Mouse (Mus musculus) forebrain, postnatal 0 days (tissue): ENCODE results near the gene Arl15. TPM values are rescaled to one million over a fixed set of nuclear protein-coding genes. Genes with fewer than 3 reads are reported as not detected.

Source experiments
- ATAC-seq: fragments of 200-750 bp; cut with Nextera tagmentation; 2 replicates; pipeline ENCODE4 v1.8.0; 2017; ENCODE audit warnings: mild to moderate bottlenecking, moderate library complexity
- DNase-seq: peaks from one replicate; pipeline ENCODE4 v3.0.0-alpha.2; 2015
- H3K27ac ChIP-seq: fragments of 300-500 bp; sonication (generic); 2 replicates; pipeline ENCODE4 v1.5.1; 2014; ENCODE audit warnings: low read depth, mild to moderate bottlenecking, antibody characterized with exemption, low read length, moderate library complexity, mixed read lengths
- H3K27me3 ChIP-seq: fragments of 300-500 bp; sonication (generic); 2 replicates; pipeline ENCODE4 v1.6.1; 2014; ENCODE audit warnings: mild to moderate bottlenecking, low read length, mixed read lengths; ENCODE audit not compliant: insufficient read depth
- H3K36me3 ChIP-seq: fragments of 300-500 bp; sonication (generic); 2 replicates; pipeline ENCODE4 v1.6.1; 2014; ENCODE audit warnings: mild to moderate bottlenecking, moderate library complexity; ENCODE audit not compliant: insufficient read depth
- H3K4me1 ChIP-seq: fragments of 300-500 bp; sonication (generic); 2 replicates; pipeline ENCODE4 v1.6.1; 2014; ENCODE audit warnings: antibody characterized with exemption; ENCODE audit not compliant: insufficient read depth
- H3K4me2 ChIP-seq: fragments of 300-500 bp; sonication (generic); 2 replicates; pipeline ENCODE4 v1.6.1; 2014; ENCODE audit warnings: low read depth, mild to moderate bottlenecking, moderate library complexity
- H3K4me3 ChIP-seq: fragments of 300-500 bp; sonication (generic); 2 replicates; pipeline ENCODE4 v1.5.1; 2014; ENCODE audit warnings: low read depth, low read length, mixed read lengths
- H3K9ac ChIP-seq: fragments of 300-500 bp; sonication (generic); 2 replicates; pipeline ENCODE4 v1.6.1; 2014; ENCODE audit warnings: mild to moderate bottlenecking
- H3K9me3 ChIP-seq: fragments of 300-500 bp; sonication (generic); 2 replicates; pipeline ENCODE4 v1.6.1; 2016; ENCODE audit warnings: low read length
- CTCF ChIP-seq: sonication (generic); IDR thresholded peaks from 2 replicates; pipeline ENCODE4 v1.5.1; 2016; ENCODE audit warnings: antibody characterized with exemption, control low read depth, low read depth
- WGBS: fragments of 180-500 bp; shearing (Covaris S2); extraction: QIAGEN DNeasy Blood & Tissue Kit; methylation state at CpG from one replicate; pipeline ENCODE4 v1.1.7; 2014; 5-methylcytosine and 5-hydroxymethylcytosine counted together
- polyA plus RNA-seq: library from polyadenylated mRNA; unstranded; fragments of >200 nt; fragmentation: Nextera tagmentation; extraction: Ambion mirVana; gene quantifications from 2 replicates; pipeline ENCODE4 v1.2.1, GENCODE M21; 2015
- total RNA-seq: library from RNA; depleted of rRNA; stranded (reverse); fragments of >200 nt; gene quantifications from 2 replicates; pipeline ENCODE4 v1.2.3, GENCODE M21; 2014

Arl15 gene
- total and polyA plus RNA-seq, 2 experiments from 2014 or later, result 18.5 to 44.0 TPM

GRCm38 (mm10) chr13:114096386-114096785 lies 302.1 kb downstream of the Arl15 start:
- DNase-seq (no peak), ATAC-seq (no peak)

DNA sequence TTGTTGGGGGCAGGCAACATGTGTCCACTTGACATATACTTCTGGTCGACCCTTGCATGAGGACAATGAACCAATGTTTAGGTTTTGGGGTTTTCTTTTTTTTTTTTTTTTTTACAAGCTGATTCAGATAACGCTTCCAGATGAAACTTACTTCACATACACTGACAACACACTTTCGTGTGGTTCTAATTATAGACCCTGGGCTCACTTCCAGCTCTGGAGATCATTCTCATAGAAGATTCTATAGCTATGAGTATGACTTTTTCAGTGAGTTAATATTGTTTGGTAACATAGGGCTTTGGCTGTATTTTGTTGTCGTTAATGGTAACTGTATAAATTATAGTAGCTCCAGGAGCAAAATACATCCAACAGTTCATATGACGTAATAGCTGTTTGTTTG lies 306.9 kb downstream of the Arl15 start:
- ATAC-seq, result no peak
- Histone ChIP-seq H3K9ac (no peak overlapping the region), H3K27me3 (no peaks in the 10 kb centered on the region), H3K9me3 (no peaks in the 10 kb centered on the region), H3K4me1 (no peaks in the 10 kb centered on the region), H3K36me3 (no peaks in the 10 kb centered on the region), H3K4me2 (no peak overlapping the region), H3K4me3 (no peak overlapping the region), H3K27ac (no peak overlapping the region)
- no peak for TF ChIP-seq CTCF
- DNase-seq, result no peak
- 73% methylated on average over 5 of the region's 5 CpGs for WGBS

More at GRCm38 (mm10) chr13:114096386-114096785, 302.1 kb downstream of the Arl15 start:
- Histone ChIP-seq H3K27me3 (no peaks in the 10 kb centered on the region), H3K4me2 (no peak overlapping the region), H3K9ac (no peak overlapping the region), H3K36me3 (no peaks in the 10 kb centered on the region), H3K4me1 (no peaks in the 10 kb centered on the region), H3K4me3 (no peak overlapping the region), H3K27ac (no peak overlapping the region), H3K9me3 (no peaks in the 10 kb centered on the region)
- no peak for TF ChIP-seq CTCF

DNA sequence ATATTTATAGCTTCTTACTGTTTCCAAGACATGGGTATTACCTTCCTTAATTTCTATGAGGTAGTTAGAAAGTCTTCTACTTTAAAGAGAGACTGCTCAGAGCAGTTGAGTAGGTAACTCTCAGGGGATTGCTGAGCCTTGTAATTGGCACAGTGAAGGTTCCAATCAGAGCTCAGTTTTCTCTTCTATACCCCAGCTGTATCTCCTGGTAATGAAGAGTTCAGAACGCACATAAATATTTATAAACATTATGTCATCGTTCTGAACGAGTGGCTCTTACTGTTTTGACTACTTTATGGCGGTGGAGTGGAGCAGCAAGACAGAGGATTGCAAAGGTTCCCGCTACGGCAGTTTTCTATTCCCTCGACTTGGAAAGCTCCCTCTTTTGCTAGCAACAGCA lies 311.8 kb downstream of the Arl15 start:
- ATAC-seq (peak; percentile 20; the same call in 1 of the 2 replicates), DNase-seq (no peak)
- no peak overlapping the region for H3K9ac ChIP-seq
- H3K36me3 ChIP-seq, result no peaks in the 10 kb centered on the region
- no peak for TF ChIP-seq CTCF
- H3K27ac ChIP-seq, result no peak overlapping the region
- H3K4me2 ChIP-seq, result no peak overlapping the region
- H3K4me3 ChIP-seq, result no peak overlapping the region
- no peaks in the 10 kb centered on the region for H3K27me3 ChIP-seq
- no peaks in the 10 kb centered on the region for H3K4me1 ChIP-seq
- 24% methylated on average over 7 of the region's 7 CpGs for WGBS
- no peaks in the 10 kb centered on the region for H3K9me3 ChIP-seq

- H3K9me3 ChIP-seq, result no peaks in the 10 kb centered on the region
- no peak overlapping the region for H3K4me2 ChIP-seq
- DNase-seq (no peak), ATAC-seq (no peak)
- H3K27me3 ChIP-seq, result no peaks in the 10 kb centered on the region
- WGBS, result 93% methylated on average over 7 of the region's 7 CpGs
- no peak for TF ChIP-seq CTCF
- no peak overlapping the region for H3K27ac ChIP-seq
- no peaks in the 10 kb centered on the region for H3K4me1 ChIP-seq
- H3K4me3 ChIP-seq, result no peak overlapping the region
- no peaks in the 10 kb centered on the region for H3K36me3 ChIP-seq
- no peak overlapping the region for H3K9ac ChIP-seq
Observed at GRCm38 (mm10) chr13:114107499-114107898, 313.2 kb downstream of the Arl15 start.

GRCm38 (mm10) chr13:114109441-114109840 lies 315.1 kb downstream of the Arl15 start:
- DNase-seq (no peak), ATAC-seq (no peak)
- Histone ChIP-seq H3K4me1 (no peaks in the 10 kb centered on the region), H3K36me3 (no peaks in the 10 kb centered on the region), H3K4me2 (no peak overlapping the region), H3K4me3 (no peak overlapping the region), H3K9me3 (no peaks in the 10 kb centered on the region), H3K27ac (no peak overlapping the region), H3K9ac (no peak overlapping the region), H3K27me3 (no peaks in the 10 kb centered on the region)
- 48% methylated on average over 10 of the region's 10 CpGs for WGBS
- TF ChIP-seq CTCF, result no peak

- Histone ChIP-seq H3K27ac (no peak overlapping the region), H3K9me3 (no peaks in the 10 kb centered on the region), H3K4me1 (no peaks in the 10 kb centered on the region), H3K27me3 (no peaks in the 10 kb centered on the region), H3K4me3 (no peak overlapping the region), H3K9ac (no peak overlapping the region), H3K4me2 (no peak overlapping the region), H3K36me3 (no peaks in the 10 kb centered on the region)
- peak; percentile 29 for ATAC-seq
- WGBS, result 20% methylated on average over 4 of the region's 4 CpGs
- no peak for DNase-seq
- no peak for TF ChIP-seq CTCF
Observed at GRCm38 (mm10) chr13:114109845-114110244, 315.5 kb downstream of the Arl15 start.

- no peak overlapping the region for H3K9ac ChIP-seq
- 53% methylated on average over 2 of the region's 2 CpGs for WGBS
- no peaks in the 10 kb centered on the region for H3K9me3 ChIP-seq
- TF ChIP-seq CTCF, result no peak
- H3K4me3 ChIP-seq, result no peak overlapping the region
- ATAC-seq (no peak), DNase-seq (no peak)
- H3K4me2 ChIP-seq, result no peak overlapping the region
- H3K36me3 ChIP-seq, result no peaks in the 10 kb centered on the region
- H3K27me3 ChIP-seq, result no peaks in the 10 kb centered on the region
- no peak overlapping the region for H3K27ac ChIP-seq
- no peaks in the 10 kb centered on the region for H3K4me1 ChIP-seq
Observed at GRCm38 (mm10) chr13:114113516-114113915, 319.2 kb downstream of the Arl15 start.

DNA sequence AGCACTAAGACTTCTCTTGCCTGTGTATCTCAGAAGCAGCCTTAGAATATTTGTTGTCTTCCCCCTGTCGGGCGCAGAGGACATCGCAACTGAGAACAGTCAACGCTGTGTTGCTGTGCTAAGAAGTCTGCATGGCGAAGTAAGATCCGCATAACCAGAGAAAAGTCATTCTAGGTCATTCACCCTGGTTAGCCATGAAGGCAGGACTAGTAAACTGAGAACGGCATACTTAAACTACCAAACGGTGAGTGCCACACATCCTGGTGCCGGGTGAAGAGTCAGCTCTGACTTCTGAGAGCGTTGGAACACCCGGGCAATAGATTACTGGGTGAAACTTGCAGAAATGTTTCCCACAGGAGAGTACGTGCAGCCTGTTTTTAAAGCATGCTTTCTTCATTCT lies 320.3 kb downstream of the Arl15 start:
- WGBS, result 96% methylated on average over 12 of the region's 12 CpGs
- no peaks in the 10 kb centered on the region for H3K27me3 ChIP-seq

More for the DNA sequence above, 320.3 kb downstream of the Arl15 start:
- Histone ChIP-seq H3K36me3 (no peaks in the 10 kb centered on the region), H3K27ac (no peak overlapping the region), H3K4me2 (no peak overlapping the region), H3K4me1 (no peaks in the 10 kb centered on the region), H3K4me3 (no peak overlapping the region), H3K9ac (no peak overlapping the region), H3K9me3 (no peaks in the 10 kb centered on the region)
- no peak for ATAC-seq
- TF ChIP-seq CTCF, result no peak
- DNase-seq, result no peak
